20 mouse cellular contexts compared by ENCODE assay signal in genomic region chr5:100155646-100156045, GRCm38 (mm10). TPM values are rescaled to one million over a fixed set of nuclear protein-coding genes. Genes with fewer than 3 reads are reported as not detected.
"Had no signal": no experiment of that assay in that cellular context is flagged by ENCODE, and none has a peak within 500 bp of the region (broad histone marks: within the 10 kb centered on the region; RNA-seq: fewer than 3 reads in every experiment).

No protein-coding gene starts in this region.

- H3K9me3 ChIP-seq: midbrain, embryonic 12.5 days; neural tube, embryonic 13.5 days; neural tube, embryonic 15.5 days had no signal

- H3K36me3 ChIP-seq: midbrain, embryonic 10.5 days; midbrain, embryonic 12.5 days; neural tube, embryonic 13.5 days; neural tube, embryonic 15.5 days had no signal

- ATAC-seq: midbrain, embryonic 16.5 days had no signal

- H3K27ac ChIP-seq: midbrain, embryonic 10.5 days; midbrain, embryonic 12.5 days; neural tube, embryonic 13.5 days; neural tube, embryonic 15.5 days had no signal

- DNase-seq: lung, adult 18-20 months; lung, embryonic 14.5 days; lung, postnatal 10 days; lung, postnatal 4 days; midbrain, embryonic 14.5 days; retina, postnatal 1 day; right cerebral cortex, adult 18-20 months; right cerebral cortex, postnatal 25 days; right cerebral cortex, postnatal 4 days; spleen, adult 18-20 months; thymus, postnatal 14 days; thymus, postnatal 36 days had no signal

- H3K4me3 ChIP-seq: midbrain, embryonic 10.5 days; midbrain, embryonic 12.5 days; myocyte; neural tube, embryonic 13.5 days; neural tube, embryonic 15.5 days had no signal

- H3K27me3 ChIP-seq: neural tube, embryonic 15.5 days had no signal

- H3K4me2 ChIP-seq: lung, embryonic 14.5 days; midbrain, embryonic 12.5 days; neural tube, embryonic 13.5 days; neural tube, embryonic 15.5 days had no signal

- H3K9ac ChIP-seq: lung, embryonic 14.5 days; midbrain, embryonic 12.5 days; neural tube, embryonic 13.5 days; neural tube, embryonic 15.5 days had no signal

RNA-seq across cellular contexts. Expression of gene Tmem150c, which starts 4.0 kb away (rescaled TPM):
- total RNA-seq: megakaryocyte, adult 5-6 weeks; megakaryocyte-erythroid progenitor cell, adult 5-6 weeks had no signal
- polyA plus RNA-seq: myocyte had no signal
